Mouse (Mus musculus): ENCODE results near the gene Heg1.

The Heg1 gene

DNA sequence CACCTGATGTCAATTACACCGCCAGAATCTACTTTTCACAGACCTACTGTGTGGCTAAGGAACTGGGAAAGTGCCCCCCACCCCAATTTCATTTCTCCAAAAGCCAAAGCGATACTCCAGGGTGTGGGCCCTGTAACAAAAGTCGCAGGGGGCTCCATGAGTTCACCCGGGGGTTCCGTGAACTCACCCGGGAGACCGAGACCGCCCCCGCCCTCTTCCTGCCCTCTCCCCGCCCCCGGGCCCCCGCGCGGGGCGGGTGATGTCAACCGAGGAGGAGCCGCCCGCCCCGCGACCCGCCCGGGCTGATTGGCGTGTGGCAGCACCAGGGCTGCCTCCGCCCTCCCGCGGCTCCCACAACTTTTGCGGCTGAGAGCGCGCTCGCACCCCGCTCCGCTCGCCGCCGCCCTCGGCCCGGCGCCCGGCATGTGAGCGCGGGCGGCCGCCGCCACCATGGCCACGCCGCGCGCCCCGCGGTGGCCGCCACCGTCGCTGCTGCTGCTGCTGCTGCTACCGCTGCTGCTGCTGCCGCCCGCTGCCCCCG lies at the start of gene Heg1:
Gene Heg1, plus strand, starts transcription at position 209 of the 541 bp plus-strand sequence.
- peak; percentile 85 to 91 for DNase-seq (ENCODE audit: low spot score in 2 of 2)

DNA sequence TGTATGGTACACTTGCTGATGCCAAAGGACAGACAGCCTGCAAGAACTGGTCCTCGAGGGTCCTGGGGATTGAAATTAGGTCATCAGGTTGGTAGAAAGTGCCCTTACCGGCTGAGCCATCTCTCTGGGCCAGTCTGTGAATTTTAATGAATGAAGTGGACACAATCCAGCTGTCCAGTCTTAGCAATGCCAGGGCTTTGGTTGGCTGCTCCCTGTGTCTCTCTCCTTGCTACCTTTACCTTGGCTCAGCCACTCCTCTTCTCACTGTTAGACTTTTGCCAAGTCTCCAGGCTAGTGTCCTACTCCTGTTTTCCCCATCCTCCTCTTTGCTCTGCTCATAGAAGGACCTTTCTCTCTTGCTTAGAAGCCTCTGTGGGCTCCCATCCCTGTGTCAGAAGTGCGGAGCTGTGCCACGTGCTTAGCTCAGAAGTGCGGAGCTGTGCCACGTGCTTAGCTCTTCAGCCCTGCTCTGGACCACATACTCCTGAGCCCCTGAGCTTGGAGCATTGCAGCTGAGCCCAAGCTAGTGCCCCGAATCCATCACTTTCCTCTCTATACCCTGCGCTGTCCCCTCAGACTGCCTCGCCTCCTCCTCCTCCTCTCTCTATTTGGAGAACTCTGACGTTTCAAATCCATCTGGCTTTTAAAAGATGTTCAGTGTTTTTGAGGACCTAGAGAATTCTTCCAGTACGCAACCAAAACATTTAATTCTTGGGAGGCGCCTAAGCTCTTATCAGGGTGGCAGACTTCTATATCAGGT lies 48.2 kb upstream of the Heg1 start:
- DNase-seq (ENCODE audit: low spot score in 2 of 2) = no peak

DNA sequence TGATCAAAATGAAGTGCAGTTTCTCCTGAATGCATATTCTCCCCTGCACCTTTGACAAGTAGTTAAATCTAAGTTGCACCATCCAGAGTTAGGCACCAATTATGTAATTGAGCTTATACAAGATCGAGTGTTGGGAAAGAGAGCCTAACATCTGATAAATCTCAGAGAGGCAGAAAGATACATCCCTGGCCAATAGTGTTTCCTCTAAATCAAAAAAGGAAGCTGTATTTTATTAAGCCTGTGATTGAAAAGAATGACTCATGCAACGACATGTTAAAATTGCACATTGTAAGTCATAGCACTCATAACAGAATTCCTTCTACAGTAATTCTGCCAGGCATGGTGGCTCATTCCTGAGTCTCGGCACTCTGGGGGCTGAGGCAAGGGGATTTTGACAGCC lies 42.4 kb upstream of the Heg1 start:
- no peak for DNase-seq (ENCODE audit: low spot score in 2 of 2)

DNA sequence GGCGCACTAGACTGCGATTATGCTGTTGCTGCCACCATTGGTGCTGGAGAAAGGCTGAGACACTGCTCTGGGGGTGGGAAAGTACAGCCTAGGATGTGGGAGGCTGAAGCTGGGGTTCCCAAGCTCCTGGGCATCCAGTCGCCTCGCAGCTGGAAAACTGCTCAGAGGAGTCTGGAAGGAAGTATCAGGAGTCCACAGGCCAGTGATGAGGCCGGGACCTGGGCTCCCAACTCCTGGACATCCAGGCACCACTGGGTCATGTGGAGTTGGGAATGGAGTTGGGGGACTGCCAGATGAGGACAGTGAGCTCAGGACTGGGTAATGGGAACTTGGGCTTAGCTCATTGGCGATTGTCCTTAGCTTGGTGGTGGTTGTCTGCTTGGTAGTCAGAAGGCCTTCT lies 31.1 kb upstream of the Heg1 start:
- DNase-seq (ENCODE audit: low spot score in 2 of 2) = no peak

DNA sequence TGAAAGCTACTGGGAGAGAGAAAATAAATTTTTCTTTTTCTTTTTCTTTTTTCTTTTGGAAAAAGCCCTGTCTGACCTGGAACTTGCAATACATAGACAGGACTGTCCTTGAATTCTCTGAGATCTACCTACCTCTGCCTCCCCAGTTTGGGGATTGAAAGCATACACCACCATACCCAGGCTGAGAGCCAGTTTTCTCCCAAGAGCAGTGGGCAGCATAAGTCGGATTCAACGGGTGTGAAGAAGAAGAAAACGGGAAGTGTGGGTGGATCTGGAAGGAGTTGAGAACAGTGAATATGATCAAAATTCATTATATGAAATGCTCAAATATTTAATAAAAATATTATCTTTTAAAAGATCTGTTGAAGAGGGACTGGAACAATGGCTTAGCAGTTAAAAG lies 28.7 kb upstream of the Heg1 start:
- no peak for DNase-seq (ENCODE audit: low spot score in 2 of 2)

DNA sequence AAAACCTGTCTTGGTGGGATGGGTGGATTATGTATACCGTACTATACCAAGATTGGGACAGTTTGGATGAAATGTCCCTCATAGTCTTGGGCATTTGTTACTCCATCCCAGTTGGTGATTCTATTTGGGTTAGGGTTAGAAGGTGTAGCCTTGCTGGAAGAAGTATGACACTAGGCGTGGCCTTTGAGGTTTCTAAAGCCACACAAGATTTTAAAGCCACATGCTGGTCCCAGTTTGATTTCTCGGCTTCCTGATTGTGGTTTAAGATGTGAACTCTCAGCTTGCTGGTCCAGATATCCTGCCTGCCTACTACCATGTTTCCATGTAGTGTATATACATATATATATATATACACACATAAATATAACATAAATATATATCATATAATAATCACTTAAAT lies 27.0 kb upstream of the Heg1 start:
- no peak for DNase-seq (ENCODE audit: low spot score in 2 of 2)

DNA sequence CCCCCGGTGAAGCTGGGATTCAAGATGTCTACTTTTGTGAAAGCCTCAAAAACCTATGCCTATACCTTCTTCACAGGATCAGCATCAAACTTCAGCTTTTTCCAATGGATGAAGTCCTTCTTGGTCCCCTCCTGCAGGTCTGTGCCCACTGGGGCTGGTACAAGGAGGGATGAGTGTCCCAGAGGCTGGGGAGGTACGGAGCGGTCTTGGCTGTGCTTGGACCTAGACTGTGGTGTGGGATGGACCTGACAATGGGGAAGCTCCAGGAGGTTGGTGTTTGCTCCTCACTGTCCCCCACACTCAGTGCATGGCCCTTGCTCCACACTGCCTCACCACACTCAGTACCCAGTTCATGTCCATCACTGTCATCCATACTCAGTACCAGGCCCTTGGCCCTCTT lies 26.0 kb upstream of the Heg1 start:
- DNase-seq (ENCODE audit: low spot score in 2 of 2) = no peak

DNA sequence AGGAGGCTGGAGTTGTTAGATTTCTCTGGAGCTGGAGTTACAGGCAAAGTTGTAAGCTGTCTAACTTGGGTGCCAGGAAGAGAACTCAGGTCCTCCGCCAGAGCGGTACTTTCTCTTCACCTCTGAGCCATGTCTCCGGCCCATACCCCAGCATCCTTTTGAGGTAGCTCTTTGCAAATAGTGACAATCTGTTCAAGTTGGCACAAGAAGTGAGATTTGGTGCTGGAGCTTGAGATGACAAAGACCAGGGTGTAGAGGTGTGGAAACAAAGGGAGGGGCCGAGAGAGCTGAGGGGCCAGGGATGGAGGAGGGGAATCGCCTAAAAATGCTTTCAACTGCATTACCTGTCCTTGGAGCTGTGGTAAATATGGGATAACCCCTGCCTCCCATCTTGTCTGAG lies 24.6 kb upstream of the Heg1 start:
- DNase-seq (ENCODE audit: low spot score in 2 of 2) = no peak

DNA sequence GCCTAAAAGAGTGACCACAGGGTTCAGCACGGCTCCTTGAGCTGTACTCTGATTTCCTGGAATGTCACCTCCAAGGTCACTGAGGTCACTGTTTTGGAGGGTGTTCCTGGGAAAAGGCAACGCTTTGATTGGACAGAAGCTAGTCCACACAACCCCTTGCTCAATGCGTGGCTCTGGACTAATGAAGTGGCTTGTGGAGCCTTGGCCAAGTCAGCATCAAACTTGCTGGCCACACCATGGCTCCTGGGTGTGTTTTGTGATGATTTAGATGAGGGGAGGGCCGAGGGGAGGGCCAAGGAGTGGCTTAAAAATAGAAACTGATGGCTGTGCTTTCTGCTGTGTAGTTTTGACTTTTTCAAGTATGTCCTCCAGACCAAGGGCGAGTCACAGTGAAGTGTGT lies 24.0 kb upstream of the Heg1 start:
- no peak for DNase-seq (ENCODE audit: low spot score in 2 of 2)

DNA sequence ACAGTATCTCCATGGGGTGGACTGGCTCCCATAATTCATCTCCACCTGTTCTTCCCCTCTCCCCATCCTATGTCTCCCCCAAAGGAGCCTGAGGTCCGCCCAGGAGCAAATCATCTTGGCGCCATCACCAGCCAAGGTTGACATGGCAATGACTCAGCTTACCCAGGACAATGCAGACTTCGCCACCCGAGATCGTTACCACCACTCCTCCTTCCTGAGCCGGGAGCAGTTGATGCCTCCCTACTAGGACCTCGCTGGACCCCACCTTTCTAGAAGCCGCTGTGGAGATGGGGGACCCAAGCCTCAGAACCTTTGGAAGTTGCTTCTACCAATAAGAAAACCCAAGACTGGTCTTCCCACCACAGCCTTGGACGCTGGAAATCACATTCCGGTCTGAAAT lies 21.3 kb upstream of the Heg1 start:
- no peak for DNase-seq (ENCODE audit: low spot score in 2 of 2)

DNA sequence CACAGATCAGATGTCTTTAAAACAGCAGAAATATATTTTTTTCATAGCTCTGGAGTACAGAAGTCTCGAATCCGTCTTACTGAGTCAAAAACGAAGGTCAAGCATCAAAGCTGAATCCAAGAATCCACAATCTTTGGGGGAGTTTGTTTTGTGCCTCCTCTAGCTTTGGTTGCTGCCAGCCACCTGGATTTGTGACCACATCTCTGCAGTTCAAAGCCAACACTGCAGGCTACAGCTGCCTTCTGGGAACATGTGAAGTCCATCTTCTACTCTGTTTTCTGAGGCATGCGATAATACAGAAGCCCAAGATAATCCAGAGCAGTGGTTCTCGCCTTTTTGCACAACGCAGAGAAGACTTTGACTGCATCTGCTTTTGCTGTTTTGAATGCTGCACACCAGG lies 17.9 kb upstream of the Heg1 start:
- DNase-seq (ENCODE audit: low spot score in 2 of 2) = no peak

DNA sequence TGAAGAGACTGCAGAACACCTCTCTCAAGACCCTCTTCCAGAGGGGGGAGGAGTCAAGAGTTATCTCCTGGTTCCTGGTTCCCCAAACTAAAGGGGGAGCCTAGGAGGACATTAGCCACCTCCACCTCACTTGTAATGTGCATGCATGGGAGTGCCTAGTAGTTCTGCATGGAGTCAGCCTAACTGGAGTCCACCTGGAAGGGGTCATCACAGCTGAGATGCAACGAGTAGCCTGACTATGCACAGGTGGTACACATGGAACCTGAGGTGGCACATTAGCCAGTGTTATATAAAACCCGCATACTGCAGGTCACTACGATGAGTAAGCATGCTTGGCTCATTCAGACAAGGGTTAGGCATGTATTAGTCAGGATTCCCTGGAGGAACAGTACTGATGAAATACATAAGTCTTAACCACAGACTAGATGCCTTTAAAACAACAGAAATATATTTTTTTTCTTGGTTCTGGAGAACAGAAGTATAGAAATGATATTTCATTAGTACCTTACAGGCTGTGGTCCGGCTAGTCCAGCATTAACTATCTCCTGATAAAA lies 17.1 kb upstream of the Heg1 start:
- no peak for DNase-seq (ENCODE audit: low spot score in 2 of 2)

DNA sequence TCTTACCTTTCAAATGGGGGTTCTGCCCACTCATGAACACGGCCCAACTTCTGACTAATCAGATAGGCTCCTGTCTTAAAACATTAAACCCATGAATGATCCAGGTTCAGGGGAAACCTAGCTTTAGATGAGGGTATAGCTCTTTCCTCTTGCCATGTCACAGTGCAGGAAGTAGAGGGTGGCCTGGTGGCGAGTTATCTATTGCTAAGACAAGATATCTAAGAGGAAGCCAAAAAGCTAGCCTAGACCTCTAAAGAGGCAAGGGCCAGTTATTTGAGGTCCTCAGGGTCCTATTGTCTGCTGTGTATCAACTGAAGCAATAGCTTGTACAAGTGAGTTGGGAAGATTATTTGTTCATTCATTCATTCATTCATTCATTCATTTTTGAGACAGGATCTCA lies 15.7 kb upstream of the Heg1 start:
- DNase-seq (ENCODE audit: low spot score in 2 of 2) = no peak

DNA sequence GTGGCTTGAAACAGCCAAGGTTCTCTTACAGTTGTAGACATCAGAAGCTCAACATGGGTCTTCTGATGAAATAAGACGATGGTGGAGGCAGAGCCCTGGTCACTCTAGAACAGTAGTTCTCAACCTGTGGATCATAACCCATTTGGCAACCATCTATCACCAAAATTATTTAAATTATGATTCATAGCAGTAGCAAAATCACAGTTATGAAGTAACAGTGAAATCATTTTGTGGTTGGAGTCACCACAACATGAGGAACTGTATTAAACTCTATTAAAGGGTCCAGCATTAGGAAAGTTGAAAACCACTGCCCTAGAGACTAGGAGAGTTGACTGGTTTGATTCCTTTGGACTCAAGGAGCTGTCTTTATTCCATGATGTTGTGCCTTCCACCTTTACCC lies 15.1 kb upstream of the Heg1 start:
- no peak for DNase-seq (ENCODE audit: low spot score in 2 of 2)

DNA sequence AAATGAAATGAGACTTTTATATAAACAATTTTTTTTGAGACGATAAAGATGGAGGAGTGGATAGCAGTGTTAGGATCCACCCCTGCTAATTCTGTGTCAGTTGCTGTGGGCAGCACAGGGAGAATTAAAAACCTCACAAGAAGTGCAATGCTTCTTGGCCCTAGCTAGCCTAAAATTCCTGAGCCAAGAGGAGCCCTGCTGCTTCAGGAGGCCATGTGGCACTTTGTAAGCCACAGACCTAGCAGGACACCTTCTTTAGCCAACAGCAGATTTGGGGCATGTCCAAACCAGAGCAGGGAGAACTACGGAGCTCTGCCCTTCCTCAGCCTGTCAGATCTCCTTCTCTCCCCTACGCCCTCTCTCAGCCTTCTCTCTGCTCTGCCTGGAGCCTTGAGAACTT lies 13.8 kb upstream of the Heg1 start:
- no peak for DNase-seq (ENCODE audit: low spot score in 2 of 2)

DNA sequence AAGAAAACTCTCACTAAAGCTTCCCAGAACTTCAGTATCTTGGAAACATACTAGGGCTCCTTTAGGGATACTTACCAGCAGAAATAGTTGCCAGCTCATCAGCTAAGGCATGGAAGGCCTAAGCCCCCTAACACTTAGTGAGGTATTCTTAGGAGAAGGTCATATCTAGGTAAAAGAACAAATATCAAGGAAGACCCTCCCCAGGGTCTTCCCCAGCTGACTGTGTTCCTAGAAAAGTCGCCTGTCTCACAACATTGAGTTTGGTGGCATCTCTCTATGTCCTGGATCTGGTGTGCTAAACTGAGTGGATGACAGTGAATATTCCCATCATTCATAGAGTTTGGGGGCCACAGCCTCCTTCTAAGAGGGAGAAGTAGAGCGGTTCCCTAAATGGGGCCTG lies 13.2 kb upstream of the Heg1 start:
- no peak for DNase-seq (ENCODE audit: low spot score in 2 of 2)

DNA sequence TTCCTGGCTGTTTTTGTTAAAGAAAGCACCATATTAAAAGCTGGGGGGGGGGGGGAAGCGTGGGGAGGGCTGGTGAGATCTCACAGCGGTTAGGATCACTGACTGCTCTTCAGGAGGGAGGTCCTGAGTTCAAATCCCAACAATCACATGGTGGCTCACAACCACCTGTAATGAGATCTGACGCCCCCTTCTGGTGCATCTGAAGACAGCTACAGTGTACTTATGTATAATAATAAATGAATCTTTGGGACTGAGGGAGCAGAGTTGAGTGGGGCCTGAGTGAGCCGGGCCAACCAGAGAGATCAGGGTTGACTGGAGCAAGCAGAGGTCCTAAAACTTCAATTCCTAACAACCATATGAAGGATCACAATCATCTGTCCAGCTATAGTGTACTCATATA lies 12.0 kb upstream of the Heg1 start:
- no peak for DNase-seq (ENCODE audit: low spot score in 2 of 2)

DNA sequence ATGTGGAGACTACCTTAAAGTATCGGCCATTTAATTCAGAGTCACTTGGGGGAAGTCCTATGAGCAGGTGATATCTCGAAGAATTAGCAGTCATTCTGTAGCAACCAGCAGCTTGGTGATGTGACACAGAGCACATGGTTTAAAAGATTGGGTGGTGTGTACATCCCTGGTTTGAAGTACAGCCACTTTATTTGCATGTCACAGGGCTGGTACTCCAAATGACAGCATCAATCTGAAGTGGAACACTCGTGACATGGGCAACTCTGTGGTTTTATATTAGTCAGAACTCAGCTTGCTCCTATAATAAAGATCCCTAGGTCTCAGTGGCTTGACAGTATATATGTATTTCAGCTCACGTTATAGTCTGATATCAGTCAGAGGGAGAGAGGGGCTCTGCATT lies 11.5 kb upstream of the Heg1 start:
- DNase-seq (ENCODE audit: low spot score in 2 of 2) = no peak

DNA sequence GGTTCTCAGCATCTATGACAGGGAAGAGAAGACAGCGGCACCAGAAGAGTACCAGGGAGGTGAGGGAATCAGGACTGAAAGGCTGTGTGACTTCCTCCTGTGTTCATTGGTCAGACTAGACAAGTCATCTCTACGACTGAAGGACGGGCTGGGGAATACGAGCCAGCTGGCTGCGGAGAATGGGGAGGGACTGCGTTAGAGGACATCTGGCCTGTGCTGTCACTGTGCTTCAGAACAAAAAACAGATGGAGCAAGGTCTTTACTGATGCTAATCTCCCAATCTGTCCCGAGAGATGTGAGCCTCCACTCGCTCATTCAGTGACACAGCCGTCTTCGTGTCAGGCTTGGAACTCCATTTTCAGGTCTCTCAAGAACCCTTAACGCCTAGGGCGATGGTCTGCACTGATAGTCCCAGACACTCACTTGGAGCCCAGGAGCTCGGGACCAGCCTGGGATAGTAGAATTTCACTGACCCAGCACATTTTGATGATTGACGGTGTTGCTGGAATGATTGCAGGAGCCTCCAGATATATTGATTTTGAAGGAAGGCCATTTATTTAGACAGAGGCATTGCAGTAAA lies 10.6 kb upstream of the Heg1 start:
- no peak for DNase-seq (ENCODE audit: low spot score in 2 of 2)

DNA sequence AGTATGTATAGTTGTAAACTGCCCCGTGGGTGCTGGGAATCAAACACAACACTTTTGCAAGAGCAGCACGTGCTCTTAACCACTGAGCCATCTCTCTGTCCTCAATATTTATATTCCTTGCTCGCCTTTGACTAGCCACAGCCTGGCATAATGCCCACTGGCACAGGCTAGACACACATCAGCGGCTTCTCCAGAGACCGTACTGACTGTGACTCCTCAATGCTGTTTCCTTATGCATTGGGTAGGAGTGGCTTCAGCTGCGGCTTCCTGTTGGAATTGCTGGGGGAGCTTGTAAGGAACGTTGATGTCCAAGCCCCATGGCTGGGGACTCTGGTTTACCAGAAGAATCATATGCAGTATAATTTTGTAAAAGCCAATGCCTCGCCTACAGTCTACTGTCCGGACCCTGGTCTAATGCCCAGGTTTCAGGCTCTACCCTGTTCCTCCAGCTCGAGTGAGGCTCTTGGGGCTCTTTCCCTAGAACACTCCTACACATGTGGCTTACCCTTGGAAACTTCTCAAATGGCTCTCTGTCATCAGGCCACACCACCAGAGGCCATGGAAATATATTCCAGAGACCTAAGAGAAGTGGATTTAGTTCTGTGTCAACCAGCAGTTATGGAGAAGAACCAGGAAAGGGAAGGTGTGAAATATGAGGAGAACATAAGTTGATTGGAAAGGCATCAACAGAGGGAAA lies 8.9 kb upstream of the Heg1 start:
- no peak for DNase-seq (ENCODE audit: low spot score in 2 of 2)

DNA sequence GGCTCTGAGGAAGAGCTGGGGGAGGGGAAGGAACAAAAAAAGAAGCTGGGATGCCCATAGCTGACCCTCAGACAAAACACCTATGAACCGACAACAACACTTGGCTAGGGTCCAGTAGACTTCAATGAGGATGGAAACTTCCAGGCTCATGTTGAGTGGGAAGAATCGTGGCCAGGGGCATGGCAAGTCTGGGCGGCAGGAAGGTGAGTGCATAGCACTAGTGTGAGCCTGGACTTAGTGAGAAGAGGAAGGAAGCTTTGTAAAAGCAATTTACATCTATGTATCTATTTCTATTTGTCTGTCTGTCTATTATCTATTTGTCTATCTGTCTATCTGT lies 8.4 kb upstream of the Heg1 start:
- DNase-seq (ENCODE audit: low spot score in 2 of 2) = no peak

DNA sequence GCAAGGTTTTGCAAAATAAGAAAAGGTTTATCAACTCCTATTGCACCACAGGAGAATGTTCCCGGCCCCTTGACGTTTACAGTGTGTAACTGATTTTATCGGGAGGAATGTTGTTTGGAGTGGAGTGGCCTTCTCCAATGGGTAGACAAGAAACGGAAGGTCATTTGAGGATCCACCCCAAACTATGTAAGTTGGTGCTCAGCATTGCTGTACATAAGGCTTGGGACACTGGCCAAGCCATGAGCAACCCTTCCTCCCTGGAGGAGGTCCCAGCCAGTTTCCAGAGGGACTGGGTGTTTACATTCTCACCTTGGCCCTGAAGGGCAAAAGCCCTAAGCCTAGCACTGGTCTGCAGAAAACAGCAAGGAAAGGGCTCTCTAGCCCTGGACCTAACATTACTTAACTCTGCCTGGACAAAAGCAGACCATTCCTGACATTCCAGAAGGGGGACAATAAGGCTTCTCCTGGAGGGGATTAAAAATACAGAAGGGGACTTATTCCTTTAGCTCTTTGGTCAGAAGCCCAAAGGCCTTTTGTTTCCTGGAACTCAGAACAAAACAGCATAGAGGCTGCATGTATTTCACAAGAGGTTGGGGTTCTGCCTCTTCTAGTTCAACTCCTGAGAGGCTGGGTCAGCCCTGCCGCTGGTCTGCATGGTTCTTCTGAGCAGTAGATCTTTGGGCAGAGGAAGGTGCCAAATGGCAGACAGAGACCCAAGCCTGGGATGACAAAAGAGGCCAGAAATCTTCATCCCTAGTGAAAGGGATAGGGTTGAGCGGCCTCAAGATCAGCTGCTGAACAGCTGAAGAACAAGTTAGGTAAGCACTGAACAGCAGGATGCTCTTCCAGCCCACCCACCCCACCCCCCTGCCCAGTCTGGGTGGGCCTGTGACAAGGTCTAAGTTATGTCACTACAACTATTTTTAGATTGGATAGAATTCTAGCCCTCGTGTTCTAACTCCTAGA lies 7.5 kb upstream of the Heg1 start:
- DNase-seq (ENCODE audit: low spot score in 2 of 2) = no peak

Measured in thymus, postnatal 10 days (tissue).